Mouse (Mus musculus) forebrain, embryonic 12.5 days (tissue): ENCODE measurements around the gene Tex45. TPM values are rescaled to one million over a fixed set of nuclear protein-coding genes. Genes with fewer than 3 reads are reported as not detected.

ENCODE experiments used
- ATAC-seq: fragments of 200-750 bp; cut with Nextera tagmentation; 2 replicates; pipeline ENCODE4 v1.8.0; 2017; ENCODE audit warnings: moderate TSS enrichment; ENCODE audit not compliant: low FRiP score
- H3K27ac ChIP-seq: fragments of 300-500 bp; sonication (generic); 2 replicates; pipeline ENCODE4 v1.5.1; 2016; ENCODE audit warnings: mild to moderate bottlenecking
- H3K27me3 ChIP-seq: fragments of 300-500 bp; sonication (generic); 2 replicates; pipeline ENCODE4 v1.6.1; 2016; ENCODE audit warnings: mild to moderate bottlenecking
- H3K36me3 ChIP-seq: fragments of 300-500 bp; sonication (generic); replicated peaks from 2 replicates; pipeline ENCODE4 v1.6.1; 2016; ENCODE audit warnings: mild to moderate bottlenecking
- H3K4me1 ChIP-seq: fragments of 300-500 bp; sonication (generic); 2 replicates; pipeline ENCODE4 v1.6.1; 2016
- H3K4me2 ChIP-seq: fragments of 300-500 bp; sonication (generic); 2 replicates; pipeline ENCODE4 v1.6.1; 2016; ENCODE audit warnings: mild to moderate bottlenecking, moderate library complexity
- H3K4me3 ChIP-seq: fragments of 300-500 bp; sonication (generic); replicated peaks from 2 replicates; pipeline ENCODE4 v1.5.1; 2016; ENCODE audit warnings: mild to moderate bottlenecking
- H3K9ac ChIP-seq: fragments of 300-500 bp; sonication (generic); 2 replicates; pipeline ENCODE4 v1.6.1; 2016; ENCODE audit warnings: mild to moderate bottlenecking
- H3K9me3 ChIP-seq: fragments of 300-500 bp; sonication (generic); 2 replicates; pipeline ENCODE4 v1.6.1; 2016
- WGBS: fragments of 180-500 bp; shearing (Covaris S2); methylation state at CpG from one replicate; pipeline ENCODE4 v1.1.7; 2016; 5-methylcytosine and 5-hydroxymethylcytosine counted together
- polyA plus RNA-seq: library from polyadenylated mRNA; unstranded; fragments of >200 nt; fragmentation: Nextera tagmentation; extraction: Ambion mirVana; gene quantifications from 2 replicates; pipeline ENCODE4 v1.2.1, GENCODE M21; 2016

The Tex45 gene
- polyA plus RNA-seq, 1 experiment from 2014 or later, result not detected

DNA sequence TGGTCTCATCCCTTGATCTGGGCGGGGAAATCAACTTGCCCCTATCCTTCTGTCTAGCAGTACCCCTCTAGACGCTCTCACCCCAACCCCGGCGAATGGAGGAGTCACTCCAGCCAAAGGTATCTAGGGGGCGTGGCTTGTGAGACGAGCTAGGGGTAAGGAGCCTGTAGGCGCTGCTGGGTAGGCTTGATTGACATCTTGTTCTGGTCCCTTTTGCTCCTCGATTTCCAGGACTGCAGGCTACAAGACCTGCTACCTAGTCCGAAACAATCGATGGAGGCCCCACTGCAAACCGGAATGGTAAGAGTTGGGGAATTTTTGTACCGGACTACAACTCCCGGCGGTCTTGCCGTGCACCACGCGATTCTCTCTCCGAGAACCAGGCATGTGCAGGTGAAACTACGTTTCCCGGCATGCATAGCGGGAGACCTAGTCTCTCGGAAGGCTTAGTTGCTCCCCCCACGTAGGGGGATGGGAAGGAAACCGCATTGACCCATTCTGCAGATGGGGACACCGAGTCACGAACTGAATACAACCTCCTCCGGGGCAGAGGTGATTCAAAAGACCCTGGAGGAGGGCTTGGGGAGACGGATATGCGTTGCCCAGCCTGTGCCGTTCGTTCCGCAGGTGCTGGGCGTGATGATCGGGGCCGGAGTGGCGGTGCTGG is 45.9 kb downstream of the Tex45 start:
- H3K4me2 ChIP-seq, result peak overlapping the region; percentile 96
- H3K27me3 ChIP-seq, result no peaks in the 10 kb centered on the region
- H3K9ac ChIP-seq, result peak overlapping the region; percentile 59
- peak overlapping the region; percentile 57 for H3K27ac ChIP-seq
- H3K4me3 ChIP-seq, result peak overlapping the region; percentile 50
- 2% methylated on average over 36 of the region's 36 CpGs for WGBS
- H3K9me3 ChIP-seq, result no peaks in the 10 kb centered on the region
- H3K36me3 ChIP-seq, result peaks cover 28% of the 10 kb centered on the region
- ATAC-seq, result peak; percentile 90
- peaks cover 6% of the 10 kb centered on the region for H3K4me1 ChIP-seq

DNA sequence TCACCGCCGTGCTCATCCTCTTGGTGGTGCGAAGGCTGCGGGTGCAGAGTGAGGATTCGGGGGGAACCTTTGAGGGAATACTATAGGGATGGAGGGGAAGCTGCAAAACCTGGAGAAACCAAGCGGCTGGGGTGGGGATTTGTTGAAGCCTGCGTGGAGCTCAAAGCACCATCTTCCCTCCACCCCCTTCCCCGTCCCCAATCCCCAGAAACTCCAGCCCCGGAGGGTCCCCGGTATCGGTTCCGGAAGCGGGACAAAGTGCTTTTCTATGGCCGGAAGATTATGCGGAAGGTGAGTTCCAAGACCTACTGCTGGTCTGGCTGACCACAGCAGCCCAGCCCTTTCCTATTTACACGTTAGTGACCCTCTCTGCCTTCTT is 46.4 kb downstream of the Tex45 start:
- Histone ChIP-seq H3K27ac (no peak overlapping the region), H3K9ac (peak overlapping the region; percentile 42; the same call in 1 of the 2 replicates), H3K4me2 (peak overlapping the region; percentile 96), H3K9me3 (no peaks in the 10 kb centered on the region), H3K36me3 (peaks cover 24% of the 10 kb centered on the region), H3K4me1 (peaks cover 6% of the 10 kb centered on the region), H3K27me3 (no peaks in the 10 kb centered on the region), H3K4me3 (peak overlapping the region; percentile 50)
- no peak for ATAC-seq
- WGBS, result 7% methylated on average over 15 of the region's 16 CpGs

- no peak overlapping the region for H3K4me3 ChIP-seq
- H3K36me3 ChIP-seq, result peaks cover 39% of the 10 kb centered on the region
- no peaks in the 10 kb centered on the region for H3K9me3 ChIP-seq
- no peaks in the 10 kb centered on the region for H3K4me1 ChIP-seq
- no peak for ATAC-seq
- no peaks in the 10 kb centered on the region for H3K27me3 ChIP-seq
- no peak overlapping the region for H3K9ac ChIP-seq
- no peak overlapping the region for H3K4me2 ChIP-seq
- H3K27ac ChIP-seq, result no peak overlapping the region
- WGBS, result 93% methylated on average over 13 of the region's 13 CpGs
Measured at GRCm38 (mm10) chr8:3522007-3522697, 51.5 kb downstream of the Tex45 start.

- no peak overlapping the region for H3K4me3 ChIP-seq
- no peak for ATAC-seq
- no peaks in the 10 kb centered on the region for H3K9me3 ChIP-seq
- H3K27ac ChIP-seq, result no peak overlapping the region
- no peaks in the 10 kb centered on the region for H3K27me3 ChIP-seq
- H3K4me2 ChIP-seq, result no peak overlapping the region
- 88% methylated on average over 5 of the region's 5 CpGs for WGBS
- peaks cover 32% of the 10 kb centered on the region for H3K36me3 ChIP-seq
- H3K9ac ChIP-seq, result no peak overlapping the region
- no peaks in the 10 kb centered on the region for H3K4me1 ChIP-seq
Measured at GRCm38 (mm10) chr8:3530816-3531215, 60.2 kb downstream of the Tex45 start.

DNA sequence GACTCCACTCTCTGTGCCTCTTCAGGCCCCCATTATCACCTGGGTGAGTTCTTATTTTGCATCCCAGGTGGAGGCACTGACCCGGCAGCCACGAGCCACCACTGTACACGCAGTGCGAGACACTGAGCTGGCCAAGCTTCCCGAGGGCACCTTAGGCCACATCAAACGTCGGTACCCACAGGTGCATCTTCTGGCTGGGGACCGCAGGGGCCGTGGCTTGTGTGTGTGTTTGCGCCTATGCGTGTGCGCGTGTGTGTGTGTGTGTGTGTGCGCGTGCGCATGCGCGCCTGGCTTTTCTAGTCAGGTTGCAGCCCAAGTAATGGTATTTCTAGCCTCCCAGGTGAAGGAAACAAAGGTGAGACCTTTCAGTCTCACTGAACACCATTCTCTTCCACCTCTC is 61.3 kb downstream of the Tex45 start:
- Histone ChIP-seq H3K27ac (no peak overlapping the region), H3K36me3 (peaks cover 30% of the 10 kb centered on the region), H3K4me2 (no peak overlapping the region), H3K4me1 (no peaks in the 10 kb centered on the region), H3K9me3 (no peaks in the 10 kb centered on the region), H3K9ac (no peak overlapping the region), H3K4me3 (no peak overlapping the region), H3K27me3 (no peaks in the 10 kb centered on the region)
- WGBS, result 94% methylated on average over 18 of the region's 18 CpGs
- ATAC-seq, result no peak

DNA sequence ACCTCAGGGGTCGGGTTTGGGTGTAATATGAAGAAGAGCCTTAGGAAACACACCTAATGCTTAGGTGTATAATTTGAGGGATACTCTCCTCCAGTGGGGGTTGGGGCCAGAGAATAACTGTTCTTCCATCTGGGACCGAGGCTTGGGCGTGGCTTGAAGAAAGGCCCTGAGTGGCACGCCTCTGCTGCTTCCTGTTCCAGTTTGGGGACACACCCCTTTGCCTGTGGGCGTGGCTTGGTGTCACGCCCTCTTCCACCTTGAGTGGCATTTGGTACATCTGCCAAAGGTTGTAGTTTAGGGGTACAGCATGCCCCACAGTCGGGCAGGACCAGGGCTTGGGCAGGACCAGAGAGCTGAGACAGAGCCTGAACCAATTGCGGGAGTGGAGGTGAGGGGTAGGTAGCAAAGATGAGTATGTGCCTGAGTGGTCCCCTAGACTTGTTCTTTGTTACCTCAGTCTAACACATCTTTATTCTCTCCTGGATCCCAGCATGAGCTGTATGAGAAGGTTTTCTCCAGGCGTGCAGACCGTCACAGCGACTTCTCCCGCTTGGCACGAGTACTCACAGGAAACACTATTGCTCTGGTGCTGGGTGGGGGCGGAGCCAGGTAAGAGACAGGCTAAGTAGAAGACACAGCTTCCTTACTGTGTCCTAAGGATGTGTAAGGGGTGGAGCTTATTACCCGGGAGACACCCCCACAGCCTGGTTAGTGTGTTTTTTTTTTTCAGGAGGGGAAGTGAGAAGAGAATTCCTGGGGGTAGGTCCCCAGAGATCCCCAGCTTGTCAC is 65.6 kb downstream of the Tex45 start:
- Histone ChIP-seq H3K27ac (no peak overlapping the region), H3K4me1 (no peaks in the 10 kb centered on the region), H3K36me3 (peaks cover 51% of the 10 kb centered on the region), H3K27me3 (no peaks in the 10 kb centered on the region), H3K9ac (no peak overlapping the region), H3K4me2 (no peak overlapping the region), H3K4me3 (no peak overlapping the region), H3K9me3 (no peaks in the 10 kb centered on the region)
- no peak for ATAC-seq
- 60% methylated on average over 15 of the region's 15 CpGs for WGBS

Other genes starting within 250 kb of the Tex45 start
- 43.7 and 44.7 TPM in 2 replicates for gene Insr, start 191.2 kb upstream of the Tex45 start, polyA plus RNA-seq
- 0.06 TPM in 1 of 2 replicates, not detected in the other for gene A430078G23Rik, start 117.4 kb upstream of the Tex45 start, polyA plus RNA-seq
- 13.4 and 14.2 TPM in 2 replicates for gene Arhgef18, start 77.9 kb upstream of the Tex45 start, polyA plus RNA-seq
- gene Pex11g, start 3.2 kb upstream of the Tex45 start, polyA plus RNA-seq, result 3.7 and 4.4 TPM in 2 replicates
- 69.3 and 78.4 TPM in 2 replicates for gene Zfp358, start 22.3 kb downstream of the Tex45 start, polyA plus RNA-seq
- gene Mcoln1, start 29.6 kb downstream of the Tex45 start, polyA plus RNA-seq, result 68.5 and 72.4 TPM in 2 replicates
- 22.7 and 24.2 TPM in 2 replicates for gene Pnpla6, start 44.5 kb downstream of the Tex45 start, polyA plus RNA-seq
- 2.9 and 3.1 TPM in 2 replicates for gene C330021F23Rik, start 97.1 kb downstream of the Tex45 start, polyA plus RNA-seq
- 20.3 and 24.0 TPM in 2 replicates for gene Camsap3, start 116.4 kb downstream of the Tex45 start, polyA plus RNA-seq
- 65.8 and 68.7 TPM in 2 replicates for gene Xab2, start 150.5 kb downstream of the Tex45 start, polyA plus RNA-seq
- 115 and 121 TPM in 2 replicates for gene Pet100, start 150.7 kb downstream of the Tex45 start, polyA plus RNA-seq
- gene Pcp2, start 154.7 kb downstream of the Tex45 start, polyA plus RNA-seq, result 0.43 TPM in 1 of 2 replicates, not detected in the other
- gene Stxbp2, start 160.1 kb downstream of the Tex45 start, polyA plus RNA-seq, result 28.7 and 29.3 TPM in 2 replicates
- gene Retn, start 184.9 kb downstream of the Tex45 start, polyA plus RNA-seq, result 0.32 and 0.46 TPM in 2 replicates
- 0.13 TPM in 1 of 2 replicates, not detected in the other for gene Mcemp1, start 194.9 kb downstream of the Tex45 start, polyA plus RNA-seq
- 6.7 and 7.0 TPM in 2 replicates for gene Fcor, start 201.5 kb downstream of the Tex45 start, polyA plus RNA-seq
- 44.6 and 44.8 TPM in 2 replicates for gene Trappc5, start 205.4 kb downstream of the Tex45 start, polyA plus RNA-seq
- gene Fcer2a, start 223.3 kb downstream of the Tex45 start, polyA plus RNA-seq, result 0.35 and 0.89 TPM in 2 replicates
- not detected in 2 replicates for gene Clec4g, start 249.8 kb downstream of the Tex45 start, polyA plus RNA-seq